Mouse (Mus musculus) midbrain, embryonic 16.5 days (tissue): Measurements from ENCODE around the gene Csf2rb. TPM values are rescaled to one million over a fixed set of nuclear protein-coding genes. Genes with fewer than 3 reads are reported as not detected.

Experiments used
- ATAC-seq: fragments of 200-750 bp; cut with Nextera tagmentation; 2 replicates; pipeline ENCODE4 v1.8.0; 2017; ENCODE audit warnings: moderate TSS enrichment
- H3K27ac ChIP-seq: fragments of 300-500 bp; sonication (generic); 2 replicates; pipeline ENCODE4 v1.5.1; 2014; ENCODE audit warnings: mild to moderate bottlenecking, low read length, mixed read lengths
- H3K27me3 ChIP-seq: fragments of 300-500 bp; sonication (generic); 2 replicates; pipeline ENCODE4 v1.6.1; 2014; ENCODE audit warnings: low read depth, low read length, mixed read lengths; ENCODE audit not compliant: control insufficient read depth, insufficient read depth
- H3K36me3 ChIP-seq: fragments of 300-500 bp; sonication (generic); 2 replicates; pipeline ENCODE4 v1.6.1; 2014; ENCODE audit warnings: mild to moderate bottlenecking, low read length, moderate library complexity, mixed read lengths; ENCODE audit not compliant: control insufficient read depth, insufficient read depth
- H3K4me1 ChIP-seq: fragments of 300-500 bp; sonication (generic); 2 replicates; pipeline ENCODE4 v1.6.1; 2014; ENCODE audit warnings: mild to moderate bottlenecking, low read length, mixed read lengths; ENCODE audit not compliant: control insufficient read depth, insufficient read depth
- H3K4me2 ChIP-seq: fragments of 300-500 bp; sonication (generic); 2 replicates; pipeline ENCODE4 v1.6.1; 2014; ENCODE audit warnings: mild to moderate bottlenecking, low read length, mixed read lengths
- H3K4me3 ChIP-seq: fragments of 300-500 bp; sonication (generic); 2 replicates; pipeline ENCODE4 v1.5.1; 2014; ENCODE audit warnings: low read depth, mild to moderate bottlenecking, low read length, moderate library complexity, mixed read lengths
- H3K9ac ChIP-seq: fragments of 300-500 bp; sonication (generic); 2 replicates; pipeline ENCODE4 v1.6.1; 2014; ENCODE audit warnings: low read depth, low read length, mixed read lengths
- H3K9me3 ChIP-seq: fragments of 300-500 bp; sonication (generic); replicated peaks from 2 replicates; pipeline ENCODE4 v1.6.1; 2014; ENCODE audit warnings: mild to moderate bottlenecking, low read length, mixed read lengths; ENCODE audit not compliant: control insufficient read depth, poor library complexity, severe bottlenecking
- WGBS: fragments of 180-500 bp; shearing (Covaris S2); extraction: QIAGEN DNeasy Blood & Tissue Kit; methylation state at CpG from one replicate; pipeline ENCODE4 v1.1.7; 2014; 5-methylcytosine and 5-hydroxymethylcytosine counted together
- microRNA-seq: library from miRNA; unstranded; fragments of <30 nt; microRNA quantifications from one replicate; pipeline ENCODE4, GENCODE M21; 2017
- polyA plus RNA-seq: library from polyadenylated mRNA; unstranded; fragments of >200 nt; fragmentation: Nextera tagmentation; extraction: Ambion mirVana; gene quantifications from 2 replicates; pipeline ENCODE4 v1.2.1, GENCODE M21; 2015

The Csf2rb gene
- polyA plus RNA-seq, 1 experiment from 2014 or later = 0.48 TPM

- H3K4me3 ChIP-seq = no peak overlapping the region
- H3K36me3 ChIP-seq = no peaks in the 10 kb centered on the region
- no peak overlapping the region for H3K4me2 ChIP-seq
- ATAC-seq = no peak
- 58% methylated on average over 4 of the region's 4 CpGs for WGBS
- no peaks in the 10 kb centered on the region for H3K9me3 ChIP-seq
- H3K4me1 ChIP-seq = peaks cover 4% of the 10 kb centered on the region
- H3K9ac ChIP-seq = no peak overlapping the region
- H3K27ac ChIP-seq = no peak overlapping the region
- no peaks in the 10 kb centered on the region for H3K27me3 ChIP-seq
Observed at GRCm38 (mm10) chr15:78401921-78402320, 76.4 kb downstream of the Csf2rb start.

- H3K27me3 ChIP-seq = no peaks in the 10 kb centered on the region
- peaks cover 9% of the 10 kb centered on the region for H3K4me1 ChIP-seq
- H3K27ac ChIP-seq = no peak overlapping the region
- no peak overlapping the region for H3K4me2 ChIP-seq
- 76% methylated on average over 7 of the region's 7 CpGs for WGBS
- H3K9me3 ChIP-seq = no peaks in the 10 kb centered on the region
- no peak overlapping the region for H3K9ac ChIP-seq
- H3K36me3 ChIP-seq = no peaks in the 10 kb centered on the region
- ATAC-seq = no peak
- no peak overlapping the region for H3K4me3 ChIP-seq
Observed at GRCm38 (mm10) chr15:78402423-78402822, 76.9 kb downstream of the Csf2rb start.

- no peak overlapping the region for H3K4me3 ChIP-seq
- H3K9me3 ChIP-seq = no peaks in the 10 kb centered on the region
- H3K27ac ChIP-seq = no peak overlapping the region; the same call in 1 of the 2 replicates
- H3K4me2 ChIP-seq = no peak overlapping the region
- WGBS = 58% methylated on average over 3 of the region's 3 CpGs
- no peak for ATAC-seq
- H3K4me1 ChIP-seq = peaks cover 13% of the 10 kb centered on the region
- peaks cover 2% of the 10 kb centered on the region; the same call in 1 of the 2 replicates for H3K27me3 ChIP-seq
- no peaks in the 10 kb centered on the region for H3K36me3 ChIP-seq
- H3K9ac ChIP-seq = no peak overlapping the region
Observed at GRCm38 (mm10) chr15:78403301-78403741, 77.8 kb downstream of the Csf2rb start.

Small RNAs within 50 kb of the gene (microRNA-seq; reads per million reads assigned to microRNA genes)
- gene Mir7676-1 = not detected
- not detected for gene Mir7676-2

Other genes starting within 250 kb of the Csf2rb start
- gene Cacng2, start 205.7 kb upstream of the Csf2rb start, polyA plus RNA-seq = 13.4 and 13.6 TPM in 2 replicates
- 90.0 and 104 TPM in 2 replicates for gene Ift27, start 151.6 kb upstream of the Csf2rb start, polyA plus RNA-seq
- 1.3 and 1.8 TPM in 2 replicates for gene Pvalb, start 119.4 kb upstream of the Csf2rb start, polyA plus RNA-seq
- 0.54 and 1.6 TPM in 2 replicates for gene Ncf4, start 81.0 kb upstream of the Csf2rb start, polyA plus RNA-seq
- gene Csf2rb2, start 20.0 kb upstream of the Csf2rb start, polyA plus RNA-seq = 0.08 and 0.11 TPM in 2 replicates
- not detected in 2 replicates for gene Tex33, start 70.2 kb downstream of the Csf2rb start, polyA plus RNA-seq
- gene Tst, start 80.2 kb downstream of the Csf2rb start, polyA plus RNA-seq = 15.3 and 22.8 TPM in 2 replicates
- 3.6 and 4.3 TPM in 2 replicates for gene Mpst, start 80.7 kb downstream of the Csf2rb start, polyA plus RNA-seq
- gene Kctd17, start 102.8 kb downstream of the Csf2rb start, polyA plus RNA-seq = 152 and 156 TPM in 2 replicates
- gene Tmprss6, start 142.9 kb downstream of the Csf2rb start, polyA plus RNA-seq = 0.09 and 0.31 TPM in 2 replicates
- 0.20 TPM in 1 of 2 replicates, not detected in the other for gene Il2rb, start 169.5 kb downstream of the Csf2rb start, polyA plus RNA-seq
- gene C1qtnf6, start 205.7 kb downstream of the Csf2rb start, polyA plus RNA-seq = 6.7 and 7.8 TPM in 2 replicates
- gene Sstr3, start 218.9 kb downstream of the Csf2rb start, polyA plus RNA-seq = 0.15 and 0.16 TPM in 2 replicates
- 1.8 and 2.3 TPM in 2 replicates for gene Rac2, start 247.0 kb downstream of the Csf2rb start, polyA plus RNA-seq